In the genomic region with DNA sequence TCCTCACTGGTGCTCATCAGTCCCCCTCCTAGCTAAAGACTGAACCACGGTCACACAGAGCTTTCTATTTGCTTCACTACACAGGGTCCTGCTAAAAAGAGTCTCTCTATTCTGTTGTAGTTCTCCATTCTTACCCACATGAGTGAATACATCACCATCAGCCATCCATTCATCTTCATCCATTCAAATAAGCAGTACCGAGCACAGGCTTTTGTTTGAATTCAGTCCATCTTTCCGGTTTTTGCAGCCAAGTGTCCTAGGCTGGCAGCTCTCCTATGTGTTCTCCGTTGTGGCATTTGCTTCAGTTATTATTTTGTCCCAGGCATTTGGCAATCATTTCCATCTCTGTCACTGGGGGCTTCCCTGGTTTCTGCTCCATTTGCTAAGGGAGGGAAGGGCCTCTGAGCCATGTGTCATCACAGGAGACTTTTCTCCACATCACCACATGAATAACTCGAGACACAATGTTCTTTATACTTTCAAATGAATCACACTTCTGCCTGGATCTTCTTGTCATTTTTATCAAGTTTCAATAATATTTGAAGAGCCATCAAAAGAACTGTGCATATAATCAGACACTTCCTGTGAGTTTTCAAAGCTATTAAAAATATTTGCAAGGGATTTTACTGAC, we compare ENCODE assay signal across 17 mouse cellular contexts.
DNase-seq lines count a peak whose midpoint lies in the region; ATAC-seq lines count a peak whose summit lies in the region.
"Had no signal": no experiment of that assay in that cellular context is flagged by ENCODE, and none has a peak within 500 bp of the region (broad histone marks: within the 10 kb centered on the region; RNA-seq: fewer than 3 reads in every experiment).

No protein-coding gene starts in this region.

- no peak overlapping the region for H3K27ac ChIP-seq in neural tube, embryonic 12.5 days
- no peak overlapping the region for H3K27ac ChIP-seq in forebrain, embryonic 15.5 days (replicated peaks)
- H3K27ac ChIP-seq in liver, embryonic 12.5 days: no peak overlapping the region
- H3K27ac ChIP-seq: heart, embryonic 10.5 days; stomach, embryonic 15.5 days had no signal

- no peaks in the 10 kb centered on the region for H3K4me1 ChIP-seq in neural tube, embryonic 12.5 days
- H3K4me1 ChIP-seq in forebrain, embryonic 15.5 days: no peaks in the 10 kb centered on the region
- H3K4me1 ChIP-seq in liver, embryonic 12.5 days: no peaks in the 10 kb centered on the region
- H3K4me1 ChIP-seq: heart, embryonic 10.5 days; megakaryocyte, embryonic 14.5 days; stomach, embryonic 15.5 days had no signal

- intact Hi-C loops in gastrocnemius, postnatal 36 days (cut with DNase I): no loop called here

- no peaks in the 10 kb centered on the region for H3K9me3 ChIP-seq in neural tube, embryonic 12.5 days
- H3K9me3 ChIP-seq in forebrain, embryonic 15.5 days: no peaks in the 10 kb centered on the region
- H3K9me3 ChIP-seq in liver, embryonic 12.5 days (replicated peaks): no peaks in the 10 kb centered on the region
- H3K9me3 ChIP-seq: heart, embryonic 10.5 days; megakaryocyte, embryonic 14.5 days; stomach, embryonic 15.5 days had no signal

- no peak overlapping the region for H3K9ac ChIP-seq in neural tube, embryonic 12.5 days
- no peak overlapping the region for H3K9ac ChIP-seq in forebrain, embryonic 15.5 days (replicated peaks)
- H3K9ac ChIP-seq in liver, embryonic 12.5 days: no peak overlapping the region
- H3K9ac ChIP-seq: stomach, embryonic 15.5 days had no signal

- H3K4me2 ChIP-seq in neural tube, embryonic 12.5 days (replicated peaks): no peak overlapping the region
- H3K4me2 ChIP-seq in forebrain, embryonic 15.5 days (replicated peaks): no peak overlapping the region
- no peak overlapping the region for H3K4me2 ChIP-seq in liver, embryonic 12.5 days
- H3K4me2 ChIP-seq: stomach, embryonic 15.5 days had no signal

- H3K4me3 ChIP-seq in neural tube, embryonic 12.5 days: no peak overlapping the region
- no peak overlapping the region for H3K4me3 ChIP-seq in forebrain, embryonic 15.5 days
- no peak overlapping the region for H3K4me3 ChIP-seq in liver, embryonic 12.5 days
- H3K4me3 ChIP-seq: erythroblast, embryonic 14.5 days; heart, embryonic 10.5 days; megakaryocyte, embryonic 14.5 days; stomach, embryonic 15.5 days had no signal

- H3K36me3 ChIP-seq in neural tube, embryonic 12.5 days: no peaks in the 10 kb centered on the region
- H3K36me3 ChIP-seq in forebrain, embryonic 15.5 days: no peaks in the 10 kb centered on the region
- H3K36me3 ChIP-seq in liver, embryonic 12.5 days: no peaks in the 10 kb centered on the region
- H3K36me3 ChIP-seq: heart, embryonic 10.5 days; stomach, embryonic 15.5 days had no signal

- H3K27me3 ChIP-seq in neural tube, embryonic 12.5 days (replicated peaks): no peaks in the 10 kb centered on the region
- H3K27me3 ChIP-seq in forebrain, embryonic 15.5 days: no peaks in the 10 kb centered on the region
- H3K27me3 ChIP-seq in liver, embryonic 12.5 days (replicated peaks): no peaks in the 10 kb centered on the region
- H3K27me3 ChIP-seq: megakaryocyte, embryonic 14.5 days; stomach, embryonic 15.5 days had no signal

- ATAC-seq in neural tube, embryonic 12.5 days (ENCODE audit: low FRiP score, low read depth): peak; percentile 56; the same call in 1 of the 2 replicates
- ATAC-seq in forebrain, embryonic 15.5 days (replicated peaks): 0 out of 2 replicates have a peak, but pooled peaks have one; percentile 23
- ATAC-seq in liver, embryonic 12.5 days: no peak
- ATAC-seq: Patski had no signal

- no peak for DNase-seq in neural tube, embryonic 10.5 days (ENCODE audit: extremely low spot score, low spot score)
- peak; percentile 9 for DNase-seq in mesoderm, embryonic 11.5 days (ENCODE audit: low read depth, low spot score)
- DNase-seq in layer of hippocampus, postnatal 25 days (ENCODE audit: extremely low spot score in 1 of 2, low spot score in 1 of 2): no peak
- no peak for DNase-seq in ovary, postnatal 36 days (ENCODE audit: low spot score)
- DNase-seq in gastrocnemius, postnatal 36 days: no peak
- DNase-seq: cerebellum, postnatal 25 days; gastrocnemius, postnatal 10 days; heart, postnatal 4 days; kidney, adult 2 months had no signal

- 23% methylated on average over 5 of the region's 5 CpGs for WGBS in neural tube, embryonic 12.5 days
- 18% methylated on average over 5 of the region's 5 CpGs for WGBS in forebrain, embryonic 15.5 days
- 54% methylated on average over 5 of the region's 5 CpGs for WGBS in liver, embryonic 12.5 days (ENCODE audit: insufficient replicate concordance)
